Mouse (Mus musculus): ENCODE results near the gene Chd3.
A peak's percentile ranks its signal among the peaks of the same experiment; 100 is the strongest.
"Not testable (repeated sequence)": the region's sequence is repeated elsewhere in the genome, so short reads cannot be mapped to it uniquely, and the experiment has no call there.

Chd3 gene

DNA sequence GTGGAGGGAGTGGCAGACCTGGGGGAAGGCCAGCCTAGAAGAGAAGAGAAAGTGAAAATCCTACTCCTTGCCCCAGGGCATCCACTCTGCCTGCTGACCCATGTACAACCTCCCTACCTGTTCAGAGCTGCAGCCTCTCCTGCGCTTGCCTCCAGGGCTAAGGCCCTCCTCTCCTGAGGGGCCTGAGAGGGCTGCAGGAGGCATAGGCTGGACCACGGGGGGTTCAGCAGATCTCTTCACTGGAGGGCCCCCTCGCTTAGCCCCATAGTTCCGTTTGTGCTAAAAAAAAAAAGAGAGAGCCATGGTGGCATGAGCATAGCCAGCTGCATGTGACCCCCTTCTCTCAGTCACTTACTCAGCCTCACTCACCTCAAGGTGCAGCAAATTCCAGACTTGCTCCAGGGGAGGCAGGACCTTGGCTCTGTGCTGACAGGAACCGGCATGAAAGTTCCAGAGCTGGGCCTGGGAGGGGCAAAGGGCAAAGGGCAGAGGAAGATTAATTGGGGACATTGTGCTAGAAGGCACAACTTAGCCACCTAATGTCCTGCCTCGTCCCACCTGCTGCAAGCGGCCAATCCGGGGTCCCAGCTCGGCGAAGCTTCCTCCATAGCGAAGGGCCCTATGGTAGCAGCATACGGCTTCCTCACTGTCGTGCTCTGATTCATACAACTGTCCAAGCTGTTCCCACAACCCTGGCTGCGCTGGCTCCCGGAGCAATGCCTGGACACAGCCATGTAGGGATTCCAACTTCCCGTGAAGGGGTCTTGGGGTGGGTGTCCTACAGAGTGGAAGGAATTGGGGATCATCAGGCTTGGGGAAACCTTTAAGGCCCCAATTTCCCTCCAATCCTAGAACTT lies 37.9 kb upstream of the Chd3 start:
- no peak for DNase-seq (ENCODE audit: low spot score in 2 of 2)

DNA sequence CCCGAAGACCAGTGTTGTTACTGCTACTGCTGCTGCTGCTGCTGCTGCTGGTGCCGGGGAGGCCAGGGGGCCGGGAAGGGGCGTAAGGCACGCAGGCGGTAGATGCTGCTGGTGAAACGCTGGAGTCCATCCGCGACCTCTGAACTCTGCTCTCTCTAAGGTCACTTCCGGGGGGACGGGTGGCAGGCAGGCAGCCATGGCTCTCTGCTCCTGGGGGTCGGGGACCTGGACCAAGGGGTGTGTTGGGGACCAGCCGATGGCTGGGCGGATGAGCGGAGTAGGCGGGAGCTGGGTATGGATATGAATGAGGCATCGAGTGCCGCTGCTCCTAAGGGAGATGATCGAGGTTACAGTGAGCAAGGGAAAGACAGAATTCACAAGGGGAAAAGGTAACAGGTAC lies 37.1 kb upstream of the Chd3 start:
- no peak for DNase-seq (ENCODE audit: low spot score in 2 of 2)

DNA sequence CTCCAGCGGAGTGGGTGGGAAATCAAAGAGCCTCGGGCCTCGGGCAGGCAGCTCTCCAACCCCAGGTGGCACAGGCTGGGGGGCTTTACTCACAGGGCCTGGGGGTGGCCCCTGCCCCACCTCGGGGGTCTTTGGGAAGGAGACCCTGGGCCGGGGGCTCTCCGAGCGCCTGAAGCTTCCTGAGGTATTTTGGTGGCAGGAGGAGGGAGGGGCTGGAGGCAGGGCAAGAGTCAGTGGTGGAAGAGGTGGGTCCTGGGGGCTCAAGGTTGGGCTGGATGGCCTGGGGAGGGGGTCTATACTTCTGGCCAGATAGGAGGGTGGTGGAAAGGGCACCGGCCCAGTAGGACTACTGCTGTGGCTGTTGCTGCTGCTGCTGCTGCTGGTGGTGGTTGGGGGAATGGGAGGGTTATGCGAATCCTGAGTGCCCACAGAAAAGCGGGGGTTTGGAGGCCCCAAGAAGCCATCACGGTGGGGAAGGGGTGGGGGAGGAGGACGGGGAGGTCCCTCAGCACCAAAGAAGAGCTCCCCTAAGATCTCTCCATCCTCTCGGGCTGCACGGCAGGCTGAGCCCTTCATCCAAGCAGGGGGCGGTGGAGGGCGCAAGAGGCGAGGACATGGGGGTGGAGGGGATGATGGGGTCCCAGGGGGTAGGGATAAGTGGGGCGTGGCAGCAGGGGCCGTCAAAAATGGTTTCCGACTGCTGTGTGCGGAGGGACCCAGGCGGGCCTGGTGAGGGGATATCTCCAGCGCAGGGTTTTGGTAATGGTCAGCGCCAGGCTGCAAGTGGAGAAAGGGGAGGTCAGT lies 36.4 kb upstream of the Chd3 start:
- no peak for DNase-seq (ENCODE audit: low spot score in 2 of 2)

DNA sequence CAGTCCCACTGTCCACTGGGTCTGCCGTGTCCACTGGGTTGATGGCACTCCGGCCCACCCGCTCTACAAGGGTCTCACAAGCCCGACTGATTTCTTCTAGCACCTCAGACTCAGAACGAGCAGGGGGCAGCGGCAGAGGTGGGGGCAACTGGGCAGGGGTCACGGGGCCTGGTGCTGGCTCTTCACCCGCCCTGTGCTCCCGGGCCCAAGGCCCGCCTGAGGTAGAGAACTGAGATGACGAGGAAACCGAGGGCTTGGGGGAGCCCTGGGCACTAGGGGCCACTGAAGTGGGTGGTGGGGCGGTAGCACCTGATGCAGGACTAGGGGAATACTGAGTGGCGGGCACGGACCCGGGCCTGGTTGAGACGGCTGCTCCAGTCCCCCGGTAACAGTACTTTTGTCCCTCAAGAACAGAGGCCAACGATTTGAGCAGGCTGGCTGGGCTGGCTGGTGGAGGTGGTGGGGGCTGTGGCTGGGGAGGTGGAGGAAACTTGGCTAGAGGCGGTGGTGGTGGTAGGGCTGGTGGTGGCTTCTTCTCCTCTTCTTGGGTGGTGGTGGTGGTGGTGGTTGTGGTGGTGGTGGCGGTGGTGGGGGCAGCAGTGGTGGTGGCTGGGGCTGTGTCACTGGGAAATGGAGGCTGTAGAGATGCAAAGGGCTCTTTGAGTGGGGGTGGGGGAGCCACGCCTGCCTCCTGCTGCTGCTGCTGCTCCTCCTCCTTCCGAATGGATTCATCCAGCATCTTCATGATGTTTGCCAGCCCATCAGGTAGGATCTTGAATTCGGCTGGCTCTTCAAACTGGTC lies 35.6 kb upstream of the Chd3 start:
- DNase-seq (ENCODE audit: low spot score in 2 of 2): no peak

- no peak for DNase-seq (ENCODE audit: low spot score in 2 of 2)
Observed at GRCm38 (mm10) chr11:69403691-69404594, 34.7 kb upstream of the Chd3 start.

DNA sequence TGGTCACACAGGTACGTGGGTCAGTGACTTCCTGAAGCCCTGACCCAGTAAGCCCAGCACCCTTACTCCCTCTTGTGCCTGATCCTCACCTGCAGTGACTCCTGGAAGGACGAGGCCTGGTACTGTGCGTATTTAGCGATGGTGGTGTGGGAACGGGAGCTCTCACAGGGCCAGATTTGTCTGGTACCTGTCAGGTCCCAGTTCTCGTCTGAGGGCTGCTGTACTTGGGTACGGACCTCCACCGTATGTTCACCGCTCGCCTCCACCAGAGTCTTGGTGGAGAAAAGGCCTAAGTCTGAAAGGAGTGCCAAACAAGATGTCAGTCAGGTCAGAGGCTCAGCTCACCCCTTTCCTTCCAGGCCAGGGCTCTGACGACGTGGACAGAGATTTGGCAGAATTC lies 32.8 kb upstream of the Chd3 start:
- no peak for DNase-seq (ENCODE audit: low spot score in 2 of 2)

DNA sequence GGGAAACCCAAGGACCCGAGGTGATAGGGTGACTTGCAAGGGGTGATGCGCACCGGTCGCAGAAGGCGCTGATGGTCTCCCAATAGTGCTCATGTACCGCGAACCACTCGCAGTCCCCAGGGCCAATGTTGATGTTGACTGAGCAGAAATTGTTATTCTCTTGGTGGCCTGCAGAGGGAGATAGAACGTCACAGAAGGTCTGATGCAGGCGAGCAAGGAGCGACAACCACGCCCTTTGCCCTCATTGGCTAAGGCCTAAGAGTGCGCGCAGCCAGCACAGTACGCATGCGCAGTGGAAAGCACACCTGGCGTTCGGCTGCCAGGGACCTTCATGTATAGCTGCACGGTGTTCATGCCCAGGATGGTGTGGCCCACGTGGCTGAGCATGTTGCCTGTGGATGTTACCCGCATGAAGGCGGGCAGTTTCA lies 32.0 kb upstream of the Chd3 start:
- peak; percentile 87 to 88 for DNase-seq (ENCODE audit: low spot score in 2 of 2)

DNA sequence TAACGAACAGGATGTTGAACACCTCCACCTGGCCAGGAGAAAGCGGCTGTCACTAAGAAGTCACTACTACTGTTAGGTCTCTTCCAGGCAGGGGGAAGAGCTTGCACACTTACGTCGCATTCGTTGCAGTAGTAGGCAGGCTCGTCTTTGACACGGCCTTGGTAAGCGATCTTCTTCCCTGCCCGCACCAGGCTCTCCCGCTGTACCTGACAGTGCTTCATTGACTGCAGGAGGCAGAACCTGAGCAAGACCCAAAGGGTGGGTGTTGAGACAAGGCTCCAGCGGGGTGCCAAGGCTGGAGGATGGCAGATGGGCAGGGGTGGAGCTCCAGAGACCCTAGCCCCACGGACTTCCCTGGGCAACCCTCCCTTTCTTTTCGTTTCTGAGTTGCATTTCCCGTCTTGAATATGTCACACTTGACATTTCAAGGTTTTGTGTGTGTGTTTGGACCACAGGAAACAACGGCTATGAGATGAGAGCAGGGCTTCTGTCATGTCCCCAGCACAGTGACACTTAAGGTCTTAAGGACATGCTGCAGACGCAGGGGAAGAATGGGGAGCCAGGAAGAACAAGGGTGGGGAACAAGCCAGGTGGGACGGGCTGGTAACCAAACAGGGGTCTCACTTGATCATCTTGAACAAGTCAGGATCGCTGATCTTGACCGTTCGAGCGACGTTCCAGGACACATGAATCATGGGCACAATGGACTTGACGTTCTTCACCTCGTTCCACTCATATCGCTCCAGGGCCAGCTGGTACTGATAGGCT lies 31.1 kb upstream of the Chd3 start:
- DNase-seq (ENCODE audit: low spot score in 2 of 2): no peak

- DNase-seq (ENCODE audit: low spot score in 2 of 2): no peak
Observed at GRCm38 (mm10) chr11:69399201-69400082, 30.2 kb upstream of the Chd3 start.

GRCm38 (mm10) chr11:69398486-69399200 lies 29.4 kb upstream of the Chd3 start:
- DNase-seq (ENCODE audit: low spot score in 2 of 2): no peak

DNA sequence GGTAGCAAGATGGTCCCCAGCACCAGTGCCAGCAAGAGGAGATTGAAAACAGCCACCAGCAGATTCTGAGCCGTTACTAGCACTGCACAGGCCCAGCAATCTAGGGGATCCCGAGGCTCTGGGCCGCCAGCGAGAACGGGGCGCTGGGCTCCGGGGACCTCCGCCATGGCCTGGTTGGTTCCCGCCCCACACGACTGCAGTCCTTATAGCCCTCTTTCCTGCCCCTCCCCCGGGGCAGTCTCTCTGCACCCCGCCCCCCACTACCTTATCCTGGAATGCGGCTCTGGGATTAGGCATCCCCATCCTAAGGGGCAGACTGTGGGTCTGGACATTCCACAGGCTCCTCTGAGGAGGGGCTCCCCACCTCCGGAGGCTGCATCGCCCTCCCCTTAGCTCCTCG lies 28.9 kb upstream of the Chd3 start, which contains the start of gene Tmem88:
Gene Tmem88 (minus strand): TSS at position 176 of the 400 bp plus-strand sequence.
- peak; percentile 58 to 82 for DNase-seq (ENCODE audit: low spot score in 2 of 2)

- peak in 1 of 2 experiments; percentile 31 for DNase-seq (ENCODE audit: low spot score in 2 of 2)
Observed at GRCm38 (mm10) chr11:69397581-69398057, 28.4 kb upstream of the Chd3 start.

GRCm38 (mm10) chr11:69396772-69397171 lies 27.6 kb upstream of the Chd3 start:
- DNase-seq (ENCODE audit: low spot score in 2 of 2): peak; percentile 82 to 92

- DNase-seq (ENCODE audit: low spot score in 2 of 2): peak; percentile 97 to 98
Observed at GRCm38 (mm10) chr11:69395634-69396373, 26.6 kb upstream of the Chd3 start.

GRCm38 (mm10) chr11:69395235-69395633 lies 26.0 kb upstream of the Chd3 start, which contains the start of the genes Naa38 and Cyb5d1:
TSS of gene Naa38 (plus strand) at chr11:69395487.
TSS of gene Cyb5d1 (minus strand) at chr11:69395631.
- peak; percentile 90 to 95 for DNase-seq (ENCODE audit: low spot score in 2 of 2)

DNA sequence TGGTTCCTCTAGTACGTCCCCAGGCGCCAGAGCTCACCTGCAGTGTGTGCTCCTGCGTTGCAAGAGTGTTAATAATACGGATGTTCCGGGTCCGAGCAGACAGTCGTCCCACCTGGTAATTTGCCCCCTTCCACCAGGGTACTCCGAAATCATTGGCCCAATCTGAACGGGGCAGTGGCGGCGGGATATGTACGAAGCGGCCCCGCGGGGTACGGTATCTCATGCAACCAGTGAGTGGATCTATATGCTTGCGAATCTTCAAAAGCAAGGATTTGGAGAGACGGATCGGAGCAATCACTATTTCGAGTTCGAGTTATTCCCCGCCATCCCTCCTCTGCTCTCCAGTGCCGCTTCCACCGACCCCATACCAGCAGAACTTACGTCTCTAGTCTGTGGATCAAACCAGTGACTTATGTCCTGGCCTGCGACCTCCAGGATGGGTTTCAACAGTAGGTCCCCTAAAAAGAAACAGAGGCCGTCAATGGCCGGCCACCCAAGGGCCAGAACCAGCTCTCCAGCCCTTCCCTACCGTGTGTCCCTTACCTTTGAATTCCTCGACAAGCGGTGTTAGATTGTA lies 25.5 kb upstream of the Chd3 start:
- not testable (repeated sequence) for DNase-seq (ENCODE audit: low spot score in 2 of 2)
